Mouse (Mus musculus): ENCODE measurements at regions not wholly inside any gene's neighbourhood (a gene's known extent, or its start where the extent isn't known, plus 50 kb on each side); places are given as distances from the start of the nearest gene placed in this dataset.

GRCm38 (mm10) chr6:91575662-91576364 is 60.1 kb downstream of the Lsm3 start:
- no peak for TF ChIP-seq POLR2A (IDR thresholded peaks at IDR 0.05; ENCODE audit: control insufficient read depth, low read depth, low read length)
- peak; percentile 62; the same call in 1 of the 2 replicates for TF ChIP-seq CTCF (IDR thresholded peaks at IDR 0.05; ENCODE audit: control insufficient read depth, insufficient read depth, insufficient replicate concordance, low read depth, low read length)
